Mouse (Mus musculus): Measurements from ENCODE around the gene Ncoa7.

GRCm38 (mm10) chr10:30719947-30720346, 83.2 kb downstream of the Ncoa7 start:
- TF ChIP-seq CTCF (IDR thresholded peaks at IDR 0.05; ENCODE audit: low read depth): no peak
- TF ChIP-seq EP300 (optimal IDR thresholded peaks at IDR 0.05): no peak
